Comparison of ENCODE assay signal across 15 mouse cellular contexts in genomic region chr15:101233183-101233582, GRCm38 (mm10). TPM values are rescaled to one million over a fixed set of nuclear protein-coding genes. Genes with fewer than 3 reads are reported as not detected.
A peak's percentile ranks its signal among the peaks of the same experiment; 100 is the strongest.
DNase-seq lines count a peak whose midpoint lies in the region; ATAC-seq and TF ChIP-seq lines count a peak whose summit lies in the region.
"Had no signal": no experiment of that assay in that cellular context is flagged by ENCODE, and none has a peak within 500 bp of the region (broad histone marks: within the 10 kb centered on the region; RNA-seq: fewer than 3 reads in every experiment).

No protein-coding gene starts in this region.

- DNase-seq in gastrocnemius, adult 2 months, result no peak
- no peak for DNase-seq in gastrocnemius, postnatal 14 days
- DNase-seq in thymus, postnatal 4 days, result peak; percentile 20
- no peak for DNase-seq in thymus, adult 18-20 months
- peak; percentile 43 for DNase-seq in lung, postnatal 14 days
- DNase-seq in liver, result no peak
- DNase-seq in gastrocnemius, postnatal 10 days, result no peak
- DNase-seq: cerebellum, adult 2 months; liver, embryonic 13.5 days had no signal

- H3K4me2 ChIP-seq in forebrain, embryonic 12.5 days, result no peak overlapping the region
- H3K4me2 ChIP-seq: liver, embryonic 13.5 days; midbrain, embryonic 12.5 days; neural tube, embryonic 13.5 days had no signal

- peaks cover 14% of the 10 kb centered on the region for H3K4me1 ChIP-seq in forebrain, embryonic 12.5 days

- H3K9ac ChIP-seq in forebrain, embryonic 12.5 days, result no peak overlapping the region
- H3K9ac ChIP-seq: liver, embryonic 13.5 days; midbrain, embryonic 12.5 days; neural tube, embryonic 13.5 days had no signal

- H3K9me3 ChIP-seq in forebrain, embryonic 12.5 days, result no peaks in the 10 kb centered on the region
- H3K9me3 ChIP-seq: liver, embryonic 13.5 days; midbrain, embryonic 12.5 days; neural tube, embryonic 13.5 days had no signal

- peak overlapping the region; percentile 61 for H3K27ac ChIP-seq in gastrocnemius, adult 2 months
- H3K27ac ChIP-seq in forebrain, embryonic 12.5 days, result no peak overlapping the region
- H3K27ac ChIP-seq: liver, embryonic 13.5 days; midbrain, embryonic 12.5 days; neural tube, embryonic 13.5 days had no signal

- intact Hi-C loops in gastrocnemius, adult 2 months (cut with DNase I), result no loop called here
- intact Hi-C loops in gastrocnemius, postnatal 14 days (cut with DNase I; ENCODE audit: low total_unique reads), result no loop called here

- no peak for TF ChIP-seq CTCF in gastrocnemius, adult 2 months (IDR thresholded peaks at IDR 0.05)

- WGBS in forebrain, embryonic 12.5 days, result 95% methylated on average over 3 of the region's 3 CpGs

- peaks cover 22% of the 10 kb centered on the region; the same call in 1 of the 2 replicates for H3K27me3 ChIP-seq in forebrain, embryonic 12.5 days

- H3K4me3 ChIP-seq in gastrocnemius, adult 2 months, result no peak overlapping the region
- no peak overlapping the region for H3K4me3 ChIP-seq in forebrain, embryonic 12.5 days (replicated peaks)
- H3K4me3 ChIP-seq: liver, embryonic 13.5 days; midbrain, embryonic 12.5 days; neural tube, embryonic 13.5 days had no signal

- H3K36me3 ChIP-seq in forebrain, embryonic 12.5 days (replicated peaks), result peaks cover 32% of the 10 kb centered on the region
- H3K36me3 ChIP-seq: G1E had no signal

- no peak for ATAC-seq in forebrain, embryonic 12.5 days (ENCODE audit: low FRiP score)
- ATAC-seq: forebrain, embryonic 16.5 days; hindbrain, embryonic 16.5 days had no signal

RNA-seq across cellular contexts. Expression of gene Grasp, which starts 9.2 kb away (rescaled TPM):
- total RNA-seq in gastrocnemius, adult 2 months (2021), result 1 to 10 TPM; 5.8 to 5.9 TPM
- 1 to 10 TPM; 8.3 to 9.4 TPM for total RNA-seq in gastrocnemius, postnatal 14 days (2021)
- polyA plus RNA-seq in forebrain, embryonic 12.5 days (2016; fragmentation: Nextera tagmentation; extraction: Ambion mirVana), result 4.1 and 4.7 TPM in 2 replicates
- total RNA-seq in gastrocnemius, postnatal 10 days (2021), result 10 to 100 TPM in 1 of 2 experiments, 1 to 10 TPM in 1; 9.0 to 11.5 TPM

RNA-seq across cellular contexts. Expression of gene Nr4a1, which starts 20.9 kb away (rescaled TPM):
- total RNA-seq in gastrocnemius, adult 2 months (2021), result 100 to 1,000 TPM; 143 to 146 TPM
- 10 to 100 TPM; 30.5 to 49.0 TPM for total RNA-seq in gastrocnemius, postnatal 14 days (2021)
- polyA plus RNA-seq in forebrain, embryonic 12.5 days (2016; fragmentation: Nextera tagmentation; extraction: Ambion mirVana), result 2.9 and 3.6 TPM in 2 replicates
- total RNA-seq in gastrocnemius, postnatal 10 days (2021), result 10 to 100 TPM; 22.5 to 23.1 TPM
- total RNA-seq: G1E had no signal

RNA-seq across cellular contexts. Expression of gene Atg101, which starts 50.9 kb away (rescaled TPM):
- total RNA-seq in gastrocnemius, adult 2 months (2021), result 10 to 100 TPM; 23.7 to 32.4 TPM
- 10 to 100 TPM; 27.7 to 35.0 TPM for total RNA-seq in gastrocnemius, postnatal 14 days (2021)
- 61.9 and 63.2 TPM in 2 replicates for polyA plus RNA-seq in forebrain, embryonic 12.5 days (2016; fragmentation: Nextera tagmentation; extraction: Ambion mirVana)
- total RNA-seq in gastrocnemius, postnatal 10 days (2021), result 10 to 100 TPM; 24.4 to 27.2 TPM

RNA-seq across cellular contexts. Expression of gene Acvr1b, which starts 59.3 kb away (rescaled TPM):
- 10 to 100 TPM; 26.9 to 30.8 TPM for total RNA-seq in gastrocnemius, adult 2 months (2021)
- 10 to 100 TPM; 21.8 to 29.9 TPM for total RNA-seq in gastrocnemius, postnatal 14 days (2021)
- 14.5 and 18.4 TPM in 2 replicates for polyA plus RNA-seq in forebrain, embryonic 12.5 days (2016; fragmentation: Nextera tagmentation; extraction: Ambion mirVana)
- total RNA-seq in gastrocnemius, postnatal 10 days (2021), result 10 to 100 TPM; 21.7 to 22.4 TPM
- polyA plus RNA-seq: G1E had no signal

RNA-seq across cellular contexts. Expression of gene 6030408B16Rik, which starts 59.8 kb away (rescaled TPM):
- under 1 TPM; 0.20 to 0.36 TPM for total RNA-seq in gastrocnemius, adult 2 months (2021)
- under 1 TPM; 0.22 to 0.29 TPM for total RNA-seq in gastrocnemius, postnatal 14 days (2021)
- polyA plus RNA-seq in forebrain, embryonic 12.5 days (2016; fragmentation: Nextera tagmentation; extraction: Ambion mirVana), result 0.27 and 0.28 TPM in 2 replicates
- total RNA-seq in gastrocnemius, postnatal 10 days (2021), result under 1 TPM; 0.54 to 0.77 TPM
- total RNA-seq: G1E had no signal
- polyA plus RNA-seq: G1E had no signal

Comparison
In these comparisons a context has a peak if more than half of its experiments do, and no peak if none do; other contexts are left out.
1. DNase-seq: peak in thymus, postnatal 4 days (single experiment) and lung, postnatal 14 days (single experiment); none in gastrocnemius, adult 2 months (single experiment), gastrocnemius, postnatal 14 days (single experiment), thymus, adult 18-20 months (0 of 2), liver (single experiment) and gastrocnemius, postnatal 10 days (single experiment).